Mouse (Mus musculus): ENCODE measurements around the gene Morc1. TPM values are rescaled to one million over a fixed set of nuclear protein-coding genes. Genes with fewer than 3 reads are reported as not detected.

Morc1 gene
- total RNA-seq (2018; cell fraction: chromatin; rRNA removed): not detected
- total RNA-seq (2018; cell fraction: cytosol; rRNA removed): not detected
- not detected for total RNA-seq (2018; cell fraction: nucleus; rRNA removed)
- polyA plus RNA-seq (2018): not detected in 3 replicates

- 96% methylated on average over 15 of the region's 15 CpGs for WGBS (ENCODE audit: missing documents)
- H3K79me2 ChIP-seq (ENCODE audit: inconsistent target): no peaks in the 10 kb centered on the region
- no peak within 1 kb of the TSS for H3K4me3 ChIP-seq (ENCODE audit: inconsistent target)
- H3K36me3 ChIP-seq (ENCODE audit: inconsistent target): no peaks in the 10 kb centered on the region
- no peak within 1 kb of the TSS for H3K27ac ChIP-seq
Observed at GRCm38 (mm10) chr16:48431027-48431426, at the start of gene Morc1. TSS of gene Morc1 (plus strand) at chr16:48431237.

GRCm38 (mm10) chr16:48383582-48384257 lies 47.3 kb upstream of the Morc1 start:
- Histone ChIP-seq H3K36me3 (ENCODE audit: inconsistent target) (no peaks in the 10 kb centered on the region), H3K4me3 (ENCODE audit: inconsistent target) (no peak overlapping the region), H3K27ac (no peak overlapping the region), H3K79me2 (ENCODE audit: inconsistent target) (no peaks in the 10 kb centered on the region)
- WGBS (ENCODE audit: missing documents): 91% methylated on average over 2 of the region's 3 CpGs

- 74% methylated on average over 2 of the region's 2 CpGs for WGBS (ENCODE audit: missing documents)
- no peaks in the 10 kb centered on the region for H3K36me3 ChIP-seq (ENCODE audit: inconsistent target)
Observed at GRCm38 (mm10) chr16:48386982-48387381, 44.1 kb upstream of the Morc1 start.

GRCm38 (mm10) chr16:48395278-48395677 lies 35.8 kb upstream of the Morc1 start:
- Histone ChIP-seq H3K4me3 (ENCODE audit: inconsistent target) (no peak overlapping the region), H3K27ac (no peak overlapping the region), H3K36me3 (ENCODE audit: inconsistent target) (no peaks in the 10 kb centered on the region), H3K79me2 (ENCODE audit: inconsistent target) (no peaks in the 10 kb centered on the region)
- WGBS (ENCODE audit: missing documents): 83% methylated on average over 2 of the region's 2 CpGs

More at GRCm38 (mm10) chr16:48386982-48387381, 44.1 kb upstream of the Morc1 start:
- Histone ChIP-seq H3K27ac (no peak overlapping the region), H3K4me3 (ENCODE audit: inconsistent target) (no peak overlapping the region), H3K79me2 (ENCODE audit: inconsistent target) (no peaks in the 10 kb centered on the region)

GRCm38 (mm10) chr16:48402963-48403362 lies 28.1 kb upstream of the Morc1 start:
- H3K4me3 ChIP-seq (ENCODE audit: inconsistent target): no peak overlapping the region
- 90% methylated on average over 4 of the region's 4 CpGs for WGBS (ENCODE audit: missing documents)
- H3K36me3 ChIP-seq (ENCODE audit: inconsistent target): no peaks in the 10 kb centered on the region
- H3K27ac ChIP-seq: no peak overlapping the region
- H3K79me2 ChIP-seq (ENCODE audit: inconsistent target): no peaks in the 10 kb centered on the region

- no peak overlapping the region for H3K27ac ChIP-seq
- WGBS (ENCODE audit: missing documents): 24% methylated on average over 3 of the region's 3 CpGs
Observed at GRCm38 (mm10) chr16:48403423-48403822, 27.6 kb upstream of the Morc1 start.

GRCm38 (mm10) chr16:48404009-48404408 lies 27.0 kb upstream of the Morc1 start:
- Histone ChIP-seq H3K79me2 (ENCODE audit: inconsistent target) (no peaks in the 10 kb centered on the region), H3K36me3 (ENCODE audit: inconsistent target) (no peaks in the 10 kb centered on the region), H3K27ac (no peak overlapping the region), H3K4me3 (ENCODE audit: inconsistent target) (no peak overlapping the region)

More at GRCm38 (mm10) chr16:48403423-48403822, 27.6 kb upstream of the Morc1 start:
- no peaks in the 10 kb centered on the region for H3K36me3 ChIP-seq (ENCODE audit: inconsistent target)
- no peak overlapping the region for H3K4me3 ChIP-seq (ENCODE audit: inconsistent target)
- H3K79me2 ChIP-seq (ENCODE audit: inconsistent target): no peaks in the 10 kb centered on the region

- WGBS (ENCODE audit: missing documents): 90% methylated on average over 10 of the region's 10 CpGs
Observed at GRCm38 (mm10) chr16:48405674-48406403, 25.2 kb upstream of the Morc1 start.

GRCm38 (mm10) chr16:48409580-48409979 lies 21.5 kb upstream of the Morc1 start:
- Histone ChIP-seq H3K4me3 (ENCODE audit: inconsistent target) (no peak overlapping the region), H3K36me3 (ENCODE audit: inconsistent target) (no peaks in the 10 kb centered on the region), H3K27ac (no peak overlapping the region), H3K79me2 (ENCODE audit: inconsistent target) (no peaks in the 10 kb centered on the region)
- whole genome bisulfite sequencing (ENCODE audit: missing documents): 83% methylated on average over 7 of the region's 7 CpGs

More at GRCm38 (mm10) chr16:48405674-48406403, 25.2 kb upstream of the Morc1 start:
- H3K27ac ChIP-seq: no peak overlapping the region
- H3K4me3 ChIP-seq (ENCODE audit: inconsistent target): no peak overlapping the region
- no peaks in the 10 kb centered on the region for H3K79me2 ChIP-seq (ENCODE audit: inconsistent target)
- no peaks in the 10 kb centered on the region for H3K36me3 ChIP-seq (ENCODE audit: inconsistent target)

GRCm38 (mm10) chr16:48410125-48410524 lies 20.9 kb upstream of the Morc1 start:
- Histone ChIP-seq H3K4me3 (ENCODE audit: inconsistent target) (no peak overlapping the region), H3K36me3 (ENCODE audit: inconsistent target) (no peaks in the 10 kb centered on the region), H3K79me2 (ENCODE audit: inconsistent target) (no peaks in the 10 kb centered on the region), H3K27ac (no peak overlapping the region)
- WGBS (ENCODE audit: missing documents): 90% methylated on average over 3 of the region's 3 CpGs

GRCm38 (mm10) chr16:48412246-48412645 lies 18.8 kb upstream of the Morc1 start, which contains the start of gene Gm5485:
TSS of gene Gm5485 (minus strand) at chr16:48412416.
- no peaks in the 10 kb centered on the region for H3K79me2 ChIP-seq (ENCODE audit: inconsistent target)
- H3K4me3 ChIP-seq (ENCODE audit: inconsistent target): no peak within 1 kb of the TSS
- H3K36me3 ChIP-seq (ENCODE audit: inconsistent target): no peaks in the 10 kb centered on the region
- 87% methylated on average over 1 of the region's 1 CpGs for WGBS (ENCODE audit: missing documents)
- no peak within 1 kb of the TSS for H3K27ac ChIP-seq

- H3K27ac ChIP-seq: no peak overlapping the region
- WGBS (ENCODE audit: missing documents): 74% methylated on average over 3 of the region's 3 CpGs
- no peak overlapping the region for H3K4me3 ChIP-seq (ENCODE audit: inconsistent target)
- H3K79me2 ChIP-seq (ENCODE audit: inconsistent target): no peaks in the 10 kb centered on the region
- H3K36me3 ChIP-seq (ENCODE audit: inconsistent target): no peaks in the 10 kb centered on the region
Observed at GRCm38 (mm10) chr16:48418557-48418956, 12.5 kb upstream of the Morc1 start.

GRCm38 (mm10) chr16:48419035-48419434 lies 12.0 kb upstream of the Morc1 start:
- no peak overlapping the region for H3K27ac ChIP-seq
- no peak overlapping the region for H3K4me3 ChIP-seq (ENCODE audit: inconsistent target)
- no peaks in the 10 kb centered on the region for H3K36me3 ChIP-seq (ENCODE audit: inconsistent target)
- 10% methylated on average over 2 of the region's 2 CpGs for WGBS (ENCODE audit: missing documents)
- no peaks in the 10 kb centered on the region for H3K79me2 ChIP-seq (ENCODE audit: inconsistent target)

GRCm38 (mm10) chr16:48422501-48422900 lies 8.5 kb upstream of the Morc1 start:
- 38% methylated on average over 2 of the region's 2 CpGs for WGBS (ENCODE audit: missing documents)
- Histone ChIP-seq H3K36me3 (ENCODE audit: inconsistent target) (no peaks in the 10 kb centered on the region), H3K4me3 (ENCODE audit: inconsistent target) (no peak overlapping the region), H3K79me2 (ENCODE audit: inconsistent target) (no peaks in the 10 kb centered on the region), H3K27ac (no peak overlapping the region)

- Histone ChIP-seq H3K4me3 (ENCODE audit: inconsistent target) (no peak overlapping the region), H3K27ac (no peak overlapping the region), H3K79me2 (ENCODE audit: inconsistent target) (no peaks in the 10 kb centered on the region), H3K36me3 (ENCODE audit: inconsistent target) (no peaks in the 10 kb centered on the region)
- 86% methylated on average over 4 of the region's 4 CpGs for WGBS (ENCODE audit: missing documents)
Observed at GRCm38 (mm10) chr16:48424069-48424468, 7.0 kb upstream of the Morc1 start.

All from macrophage (primary cell).